Mouse (Mus musculus) MEL (cell line): ENCODE measurements around the gene Ptpra. TPM values are rescaled to one million over a fixed set of nuclear protein-coding genes. Genes with fewer than 3 reads are reported as not detected.

Experiments used
- DNase-seq: peaks from one replicate; pipeline ENCODE4 v3.0.0; 2011; ENCODE audit warnings: low read depth, low spot score
- H3K27ac ChIP-seq: 2 replicates; pipeline ENCODE4 v1.5.1; 2012; ENCODE audit warnings: low read depth, mild to moderate bottlenecking, control low read depth, low read length, moderate library complexity; ENCODE audit not compliant: control insufficient read depth
- H3K27me3 ChIP-seq, 2 experiments: fragments of 150-350 bp in 1 of 2; sonication (generic) in 1 of 2; 2 replicates each; pipeline ENCODE4 v1.6.1; 2012; ENCODE audit warnings: low read length in 2 of 2, mild to moderate bottlenecking in 2 of 2, improper control_type of control experiment in 1 of 2, moderate library complexity in 1 of 2; ENCODE audit not compliant: insufficient read depth in 2 of 2, control insufficient read depth in 1 of 2
- H3K36me3 ChIP-seq, 2 experiments: 2 replicates each; pipeline ENCODE4 v1.6.1; 2012 to 2014; ENCODE audit warnings: low read length in 2 of 2, improper control_type of control experiment in 1 of 2, inconsistent platforms in 1 of 2, mild to moderate bottlenecking in 1 of 2; ENCODE audit not compliant: insufficient read depth in 2 of 2, control insufficient read depth in 1 of 2
- H3K4me1 ChIP-seq, 2 experiments: fragments of 150-350 bp in 1 of 2; sonication (generic) in 1 of 2; 2 replicates each; pipeline ENCODE4 v1.6.1; 2012; ENCODE audit warnings: low read length in 2 of 2, improper control_type of control experiment in 1 of 2, mild to moderate bottlenecking in 1 of 2; ENCODE audit not compliant: insufficient read depth in 2 of 2, control insufficient read depth in 1 of 2
- H3K4me3 ChIP-seq, 2 experiments: fragments of 150-350 bp in 1 of 2; sonication (generic) in 1 of 2; 2 replicates each; pipeline ENCODE4 v1.5.1; 2012; ENCODE audit warnings: low read depth in 2 of 2, low read length in 2 of 2, mild to moderate bottlenecking in 2 of 2, moderate library complexity in 2 of 2, control low read depth in 1 of 2, improper control_type of control experiment in 1 of 2; ENCODE audit not compliant: control insufficient read depth in 1 of 2, insufficient read depth in 1 of 2
- H3K79me2 ChIP-seq: 2 replicates; pipeline ENCODE4 v1.6.1; 2012; ENCODE audit warnings: mild to moderate bottlenecking, low read length, moderate library complexity; ENCODE audit not compliant: control insufficient read depth, poor library complexity, insufficient read depth
- H3K9ac ChIP-seq: 2 replicates; pipeline ENCODE4 v1.6.1; 2012; ENCODE audit warnings: low read depth, mild to moderate bottlenecking, control low read depth, low read length, moderate library complexity; ENCODE audit not compliant: control insufficient read depth, poor library complexity, severe bottlenecking
- H3K9me3 ChIP-seq: fragments of 150-350 bp; sonication (generic); replicated peaks from 2 replicates; pipeline ENCODE4 v1.6.1; 2012; ENCODE audit warnings: mild to moderate bottlenecking, low read length, improper control_type of control experiment, moderate library complexity; ENCODE audit not compliant: insufficient read depth
- CHD1 ChIP-seq: IDR thresholded peaks from 2 replicates; pipeline ENCODE4 v1.6.1; 2012; ENCODE audit warnings: low read depth, mild to moderate bottlenecking, inconsistent platforms, low read length, improper control_type of control experiment
- EP300 ChIP-seq, 2 experiments: IDR thresholded peaks; 2 replicates each; pipeline ENCODE4 v1.6.1; 2011; ENCODE audit warnings: improper control_type of control experiment in 2 of 2, low read length in 2 of 2, low read depth in 1 of 2, mild to moderate bottlenecking in 1 of 2
- ETS1 ChIP-seq: IDR thresholded peaks from 2 replicates; pipeline ENCODE4 v1.6.1; 2012; ENCODE audit warnings: low read depth, mild to moderate bottlenecking, inconsistent platforms, low read length, improper control_type of control experiment, moderate library complexity
- GABPA ChIP-seq: IDR thresholded peaks from 2 replicates; pipeline ENCODE4 v1.6.1; 2012; ENCODE audit warnings: low read depth, mild to moderate bottlenecking, inconsistent platforms, low read length, improper control_type of control experiment, moderate library complexity
- HCFC1 ChIP-seq: IDR thresholded peaks from 2 replicates; pipeline ENCODE4 v1.6.1; 2012; ENCODE audit warnings: low read depth, mild to moderate bottlenecking, inconsistent platforms, low read length, improper control_type of control experiment, moderate library complexity
- MAFK ChIP-seq: IDR thresholded peaks from 2 replicates; pipeline ENCODE4 v1.6.1; 2011; ENCODE audit warnings: low read depth, mild to moderate bottlenecking, low read length, improper control_type of control experiment, borderline replicate concordance
- MAX ChIP-seq: IDR thresholded peaks from 2 replicates; pipeline ENCODE4 v1.6.1; 2011; ENCODE audit warnings: low read length, improper control_type of control experiment
- MAZ ChIP-seq: IDR thresholded peaks from 2 replicates; pipeline ENCODE4 v1.6.1; 2012; ENCODE audit warnings: low read depth, mild to moderate bottlenecking, inconsistent platforms, low read length, improper control_type of control experiment
- MEF2A ChIP-seq: IDR thresholded peaks from 2 replicates; pipeline ENCODE4 v1.6.1; 2014; ENCODE audit warnings: low read depth, mild to moderate bottlenecking, inconsistent platforms, low read length, improper control_type of control experiment; ENCODE audit not compliant: poor library complexity, insufficient replicate concordance, severe bottlenecking; ENCODE audit errors: extremely low read depth
- MYB ChIP-seq: IDR thresholded peaks from 2 replicates; pipeline ENCODE4 v1.6.1; 2011; ENCODE audit warnings: mild to moderate bottlenecking, low read depth, low read length, improper control_type of control experiment
- MYC ChIP-seq: IDR thresholded peaks from 2 replicates; pipeline ENCODE4 v1.6.1; 2011; ENCODE audit warnings: low read depth, mild to moderate bottlenecking, low read length, improper control_type of control experiment, moderate library complexity
- NELFE ChIP-seq: IDR thresholded peaks from 2 replicates; pipeline ENCODE4 v1.6.1; 2011; ENCODE audit warnings: low read depth, low read length, improper control_type of control experiment
- NRF1 ChIP-seq: IDR thresholded peaks from 2 replicates; pipeline ENCODE4 v1.6.1; 2014; ENCODE audit warnings: low read depth, mild to moderate bottlenecking, inconsistent platforms, low read length, improper control_type of control experiment, moderate library complexity; ENCODE audit not compliant: poor library complexity, insufficient read depth, severe bottlenecking
- POLR2AphosphoS2 ChIP-seq: IDR thresholded peaks from 2 replicates; pipeline ENCODE4 v1.6.1; 2011; ENCODE audit warnings: low read length, improper control_type of control experiment
- RCOR1 ChIP-seq: IDR thresholded peaks from 2 replicates; pipeline ENCODE4 v1.6.1; 2012; ENCODE audit warnings: low read depth, mild to moderate bottlenecking, inconsistent platforms, low read length, improper control_type of control experiment
- SIN3A ChIP-seq: IDR thresholded peaks from 2 replicates; pipeline ENCODE4 v1.6.1; 2012; ENCODE audit warnings: low read length, improper control_type of control experiment, inconsistent platforms
- SMC3 ChIP-seq: IDR thresholded peaks from 2 replicates; pipeline ENCODE4 v1.6.1; 2011; ENCODE audit warnings: low read depth, low read length, improper control_type of control experiment
- TAL1 ChIP-seq: IDR thresholded peaks from 2 replicates; pipeline ENCODE4 v1.6.1; 2012; ENCODE audit warnings: mild to moderate bottlenecking, inconsistent platforms, low read length, moderate library complexity, mixed read lengths
- USF1 ChIP-seq: IDR thresholded peaks from 2 replicates; pipeline ENCODE4 v1.6.1; 2014; ENCODE audit warnings: low read depth, mild to moderate bottlenecking, inconsistent platforms, low read length, improper control_type of control experiment, moderate library complexity
- USF2 ChIP-seq, 2 experiments: IDR thresholded peaks; 2 replicates each; pipeline ENCODE4 v1.6.1; 2011 to 2012; ENCODE audit warnings: improper control_type of control experiment in 2 of 2, low read length in 2 of 2, borderline replicate concordance in 1 of 2, inconsistent platforms in 1 of 2, low read depth in 1 of 2, mild to moderate bottlenecking in 1 of 2; ENCODE audit not compliant: insufficient read depth in 1 of 2
- ZC3H11A ChIP-seq: IDR thresholded peaks from 2 replicates; pipeline ENCODE4 v1.6.1; 2012; ENCODE audit warnings: low read depth, mild to moderate bottlenecking, inconsistent platforms, low read length, improper control_type of control experiment
- ZMIZ1 ChIP-seq: IDR thresholded peaks from 2 replicates; pipeline ENCODE4 v1.6.1; 2012; ENCODE audit warnings: low read depth, mild to moderate bottlenecking, inconsistent platforms, low read length, improper control_type of control experiment, moderate library complexity
- polyA plus RNA-seq, 2 experiments: library from polyadenylated mRNA; stranded (reverse) in 1 of 2; unstranded in 1 of 2; fragments of >175 nt in 1 of 2; fragments of >200 nt in 1 of 2; gene quantifications; 2 replicates each; pipeline versions ENCODE4 v1.2.1 to v1.2.4; 2012; ENCODE audit warnings: low replicate concordance in 2 of 2, low read depth in 1 of 2; ENCODE audit not compliant: insufficient read length in 2 of 2, insufficient read depth in 1 of 2, missing spikeins in 1 of 2
- total RNA-seq: library from RNA; depleted of rRNA; stranded (reverse); fragments of 300-350 nt; gene quantifications from 2 replicates; pipeline ENCODE4 v1.2.3, GENCODE M21; 2012

The Ptpra gene
- total and polyA plus RNA-seq, 3 experiments, result 28.1 to 68.3 TPM; not detected in 1

GRCm38 (mm10) chr2:130536890-130537289, 86.8 kb downstream of the Ptpra start:
- Histone ChIP-seq H3K36me3 (peaks cover 2 to 6% of the 10 kb centered on the region in 2 experiments; a peak in 2 of 4 replicates), H3K4me3 (no peak overlapping the region), H3K9ac (no peak overlapping the region), H3K4me1 (peaks cover 2 to 13% of the 10 kb centered on the region in 2 experiments), H3K27ac (no peak overlapping the region), H3K9me3 (no peaks in the 10 kb centered on the region), H3K27me3 (no peaks in the 10 kb centered on the region), H3K79me2 (no peaks in the 10 kb centered on the region)
- TF ChIP-seq MAFK, result no peak
- TF ChIP-seq RCOR1, result no peak
- no peak for TF ChIP-seq USF2 (IDR thresholded peaks at IDR 0.05; ENCODE audit: borderline replicate concordance in 1 of 2, insufficient read depth in 1 of 2, low read depth in 1 of 2, low read length in 2 of 2)
- no peak for DNase-seq

DNA sequence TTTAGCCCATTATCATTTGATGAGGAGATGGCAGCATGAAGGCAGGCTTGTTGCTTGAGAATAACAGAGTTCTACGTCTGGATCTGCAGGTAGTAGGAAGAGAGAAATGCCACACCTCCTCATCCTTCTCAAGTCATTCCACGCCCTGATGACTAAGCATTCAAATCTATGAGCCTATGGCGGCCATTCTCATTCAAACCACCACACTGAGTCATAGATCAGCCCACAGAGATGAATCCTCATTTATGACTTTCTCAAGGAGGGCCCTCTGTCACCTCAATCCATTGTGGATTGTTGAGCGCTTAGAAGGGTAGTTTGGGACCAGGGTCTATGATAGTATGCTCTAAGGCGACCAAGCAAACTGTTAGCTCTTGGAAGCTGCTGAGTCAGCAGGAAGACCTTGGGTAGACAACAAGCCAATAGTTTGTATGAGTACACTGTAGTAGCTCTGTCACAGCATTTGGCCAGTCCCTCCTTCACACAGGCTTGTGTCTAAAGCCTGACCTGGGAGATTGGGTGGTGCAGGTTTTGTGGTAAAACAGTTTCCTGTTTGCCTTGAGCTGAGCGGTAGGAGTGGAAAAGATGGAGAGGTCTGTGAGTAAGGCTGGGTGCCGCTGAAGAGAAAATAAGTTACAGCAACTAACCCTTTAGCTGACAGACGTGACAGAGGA, 88.9 kb downstream of the Ptpra start:
- Histone ChIP-seq H3K9me3 (no peaks in the 10 kb centered on the region), H3K4me3 (no peak overlapping the region), H3K79me2 (no peaks in the 10 kb centered on the region), H3K27me3 (no peaks in the 10 kb centered on the region), H3K4me1 (peaks cover 2 to 13% of the 10 kb centered on the region in 2 experiments), H3K36me3 (peaks cover 2 to 7% of the 10 kb centered on the region in 2 experiments; a peak in 2 of 4 replicates), H3K27ac (peak overlapping the region; percentile 45; the same call in 1 of the 2 replicates), H3K9ac (no peak overlapping the region)
- DNase-seq, result peak; percentile 54
- TF ChIP-seq NELFE (no peak), SIN3A (0 out of 2 replicates have a peak, but pooled peaks have one; percentile 18), MAFK (peak; percentile 93), EP300 (IDR thresholded peaks at IDR 0.05; ENCODE audit: low read depth in 1 of 2, low read length in 2 of 2) (peak in 1 of 2 experiments; percentile 19; a peak in 1 of 4 replicates), ZMIZ1 (no peak)

DNA sequence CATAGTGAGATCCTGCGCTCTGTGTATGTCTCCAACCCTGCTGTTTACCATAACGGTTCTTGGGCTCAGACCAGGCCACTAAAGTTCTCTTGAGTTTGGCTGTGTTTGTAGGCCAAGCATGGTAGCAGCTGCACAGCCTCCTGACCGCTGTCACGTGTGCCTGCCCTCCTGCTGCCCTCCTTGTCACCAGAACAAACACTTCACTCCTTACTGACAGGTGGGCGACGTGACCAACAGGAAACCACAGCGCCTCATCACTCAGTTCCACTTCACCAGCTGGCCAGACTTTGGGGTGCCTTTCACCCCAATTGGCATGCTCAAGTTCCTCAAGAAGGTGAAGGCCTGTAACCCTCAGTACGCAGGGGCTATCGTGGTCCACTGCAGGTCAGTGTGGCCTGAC, 90.2 kb downstream of the Ptpra start:
- TF ChIP-seq RCOR1, result no peak
- no peak for TF ChIP-seq NRF1
- no peak for TF ChIP-seq GABPA
- no peak for TF ChIP-seq USF1
- TF ChIP-seq MAFK, result no peak
- no peak for TF ChIP-seq MYC
- no peak for TF ChIP-seq HCFC1
- TF ChIP-seq MAZ, result no peak
- no peak for TF ChIP-seq MEF2A
- TF ChIP-seq CHD1, result no peak
- no peak for TF ChIP-seq MYB
- no peak for TF ChIP-seq POLR2AphosphoS2
- no peak for TF ChIP-seq SMC3
- TF ChIP-seq SIN3A, result no peak
- no peak for TF ChIP-seq ETS1
- TF ChIP-seq ZC3H11A, result no peak
- no peak for TF ChIP-seq MAX
- no peak for TF ChIP-seq TAL1
- TF ChIP-seq ZMIZ1, result no peak
- Histone ChIP-seq H3K9ac (no peak overlapping the region), H3K27ac (no peak overlapping the region), H3K79me2 (no peaks in the 10 kb centered on the region), H3K9me3 (no peaks in the 10 kb centered on the region), H3K4me1 (peaks cover 2 to 13% of the 10 kb centered on the region in 2 experiments), H3K4me3 (no peak overlapping the region), H3K27me3 (no peaks in the 10 kb centered on the region), H3K36me3 (peaks cover 2 to 8% of the 10 kb centered on the region in 2 experiments; a peak in 3 of 4 replicates)
- no peak for DNase-seq
